Mouse (Mus musculus) thymus, adult 18-20 months (tissue): ENCODE results near the gene Ect2.

ENCODE experiments used
- DNase-seq, 2 experiments: peaks; one replicate each; pipeline ENCODE4 v3.0.0; 2022; ENCODE audit warnings: mixed read lengths in 2 of 2

The Ect2 gene

GRCm38 (mm10) chr3:27063399-27064260 lies 90.0 kb downstream of the Ect2 start:
- no peak for DNase-seq

DNA sequence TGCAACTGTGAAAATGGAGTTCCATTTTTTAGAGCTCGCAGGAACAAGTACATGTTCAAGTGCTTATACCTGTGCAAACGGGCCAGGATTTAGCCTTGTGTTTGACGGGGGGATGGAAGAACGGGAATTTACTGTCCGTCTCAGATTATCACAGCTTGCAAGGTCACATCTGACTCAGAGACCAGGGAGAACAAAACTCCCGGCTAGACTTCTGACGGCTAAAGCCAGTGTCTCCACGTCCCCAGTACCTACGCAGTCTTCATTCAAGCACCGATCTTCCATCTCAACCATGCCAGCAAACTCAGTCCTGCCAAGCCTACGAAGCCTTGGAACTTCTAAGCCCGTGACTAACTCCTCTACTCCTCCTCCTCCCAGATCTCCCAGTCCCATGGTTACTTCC lies 93.2 kb downstream of the Ect2 start:
- DNase-seq: no peak

- DNase-seq: no peak
These were observed 94.0 kb downstream of the Ect2 start for GRCm38 (mm10) chr3:27059529-27060322.

- no peak for DNase-seq
These were observed 98.2 kb downstream of the Ect2 start for GRCm38 (mm10) chr3:27055471-27055870.

GRCm38 (mm10) chr3:27054766-27055165 lies 98.9 kb downstream of the Ect2 start:
- DNase-seq: no peak
